Mouse (Mus musculus): ENCODE measurements at regions not wholly inside any gene's neighbourhood (a gene's known extent, or its start where the extent isn't known, plus 50 kb on each side); places are given as distances from the start of the nearest gene placed in this dataset.

- TF ChIP-seq HCFC1 (IDR thresholded peaks at IDR 0.05; ENCODE audit: low read depth, low read length) = no peak
- TF ChIP-seq CHD1 (IDR thresholded peaks at IDR 0.05; ENCODE audit: low read depth, low read length) = no peak
- TF ChIP-seq MEF2A (IDR thresholded peaks at IDR 0.05; ENCODE audit: borderline replicate concordance, low read depth, low read length) = no peak
- no peak for TF ChIP-seq ZC3H11A (IDR thresholded peaks at IDR 0.05; ENCODE audit: low read depth, low read length)
- no peak for TF ChIP-seq TBP (conservative IDR thresholded peaks at IDR 0.05; ENCODE audit: low read depth, low read length)
- no peak overlapping the region for H3K27ac ChIP-seq (ENCODE audit: insufficient read depth, low read depth)
- dilution Hi-C loops (cut with MboI; ENCODE audit: extremely low pct_ligation_motif_present, extremely low pct_unique_long_range_greater_than_20kb, low sequenced_read_pairs) (no loop called here), in situ Hi-C loops (cut with MboI; ENCODE audit: low pct_ligation_motif_present, low pct_unique_long_range_greater_than_20kb, low sequenced_read_pairs) (no loop called here)
- H3K36me3 ChIP-seq (replicated peaks in 1 of 2; ENCODE audit: control insufficient read depth in 1 of 2, insufficient read depth in 1 of 2, low read length in 1 of 2) = no peaks in the 10 kb centered on the region
- H3K79me2 ChIP-seq (replicated peaks; ENCODE audit: control insufficient read depth, extremely low read depth, insufficient read depth, poor library complexity, severe bottlenecking) = no peaks in the 10 kb centered on the region
- no peak for DNase-seq (ENCODE audit: extremely low read depth)
- no peak overlapping the region for H3K9ac ChIP-seq (ENCODE audit: insufficient read depth, low read depth)
- H3K4me2 ChIP-seq (ENCODE audit: insufficient read depth, low read depth, poor library complexity, severe bottlenecking) = no peak overlapping the region
- peaks cover 81% of the 10 kb centered on the region for H3K9me3 ChIP-seq (replicated peaks; ENCODE audit: low read length)
- H3K4me3 ChIP-seq (replicated peaks in 1 of 3; ENCODE audit: low read depth in 2 of 3, low read length in 2 of 3, poor library complexity in 1 of 3) = no peak overlapping the region
- no peaks in the 10 kb centered on the region for H3K27me3 ChIP-seq (replicated peaks)
- no peaks in the 10 kb centered on the region for H3K4me1 ChIP-seq (ENCODE audit: control insufficient read depth in 1 of 2, insufficient read depth in 2 of 2)
Observed at GRCm38 (mm10) chr3:28183061-28183762, 79.8 kb upstream of the Tnik start.

GRCm38 (mm10) chr3:28185518-28185917 lies 77.5 kb upstream of the Tnik start:
- no peak for DNase-seq (ENCODE audit: extremely low read depth)
- H3K9ac ChIP-seq (ENCODE audit: insufficient read depth, low read depth) = no peak overlapping the region
- no peak overlapping the region for H3K4me3 ChIP-seq (replicated peaks in 1 of 3; ENCODE audit: low read depth in 2 of 3, low read length in 2 of 3, poor library complexity in 1 of 3)
- H3K4me1 ChIP-seq (ENCODE audit: control insufficient read depth in 1 of 2, insufficient read depth in 2 of 2) = no peaks in the 10 kb centered on the region
- TF ChIP-seq PAX5 (IDR thresholded peaks at IDR 0.05; ENCODE audit: low read length) (no peak), JUN (IDR thresholded peaks at IDR 0.05; ENCODE audit: insufficient read depth, low read depth, low read length) (no peak), JUND (conservative IDR thresholded peaks at IDR 0.05; ENCODE audit: low read depth, low read length) (no peak), IRF4 (IDR thresholded peaks at IDR 0.05; ENCODE audit: low read depth, low read length) (no peak), USF2 (conservative IDR thresholded peaks at IDR 0.05; ENCODE audit: low read depth, low read length) (no peak), RCOR1 (conservative IDR thresholded peaks at IDR 0.05; ENCODE audit: low read depth, low read length) (no peak), POLR2AphosphoS2 (IDR thresholded peaks at IDR 0.05; ENCODE audit: low read depth, low read length) (no peak)
- no peak overlapping the region for H3K4me2 ChIP-seq (ENCODE audit: insufficient read depth, low read depth, poor library complexity, severe bottlenecking)
- H3K79me2 ChIP-seq (replicated peaks; ENCODE audit: control insufficient read depth, extremely low read depth, insufficient read depth, poor library complexity, severe bottlenecking) = no peaks in the 10 kb centered on the region
- H3K36me3 ChIP-seq (replicated peaks in 1 of 2; ENCODE audit: control insufficient read depth in 1 of 2, insufficient read depth in 1 of 2, low read length in 1 of 2) = no peaks in the 10 kb centered on the region
- H3K27ac ChIP-seq (ENCODE audit: insufficient read depth, low read depth) = no peak overlapping the region
- peaks cover 78% of the 10 kb centered on the region for H3K9me3 ChIP-seq (replicated peaks; ENCODE audit: low read length)
- H3K27me3 ChIP-seq (replicated peaks) = no peaks in the 10 kb centered on the region
- in situ Hi-C loops (cut with MboI; ENCODE audit: low pct_ligation_motif_present, low pct_unique_long_range_greater_than_20kb, low sequenced_read_pairs) (no loop called here), dilution Hi-C loops (cut with MboI; ENCODE audit: extremely low pct_ligation_motif_present, extremely low pct_unique_long_range_greater_than_20kb, low sequenced_read_pairs) (no loop called here)

GRCm38 (mm10) chr3:28185918-28186317 lies 77.1 kb upstream of the Tnik start:
- no peak overlapping the region for H3K4me2 ChIP-seq (ENCODE audit: insufficient read depth, low read depth, poor library complexity, severe bottlenecking)
- H3K36me3 ChIP-seq (replicated peaks in 1 of 2; ENCODE audit: control insufficient read depth in 1 of 2, insufficient read depth in 1 of 2, low read length in 1 of 2) = no peaks in the 10 kb centered on the region
- no peaks in the 10 kb centered on the region for H3K27me3 ChIP-seq (replicated peaks)
- dilution Hi-C loops (cut with MboI; ENCODE audit: extremely low pct_ligation_motif_present, extremely low pct_unique_long_range_greater_than_20kb, low sequenced_read_pairs) (no loop called here), in situ Hi-C loops (cut with MboI; ENCODE audit: low pct_ligation_motif_present, low pct_unique_long_range_greater_than_20kb, low sequenced_read_pairs) (no loop called here)
- peaks cover 75% of the 10 kb centered on the region for H3K9me3 ChIP-seq (replicated peaks; ENCODE audit: low read length)
- no peak overlapping the region for H3K27ac ChIP-seq (ENCODE audit: insufficient read depth, low read depth)
- no peak for TF ChIP-seq EP300 (IDR thresholded peaks at IDR 0.05; ENCODE audit: low read length)
- TF ChIP-seq JUND (conservative IDR thresholded peaks at IDR 0.05; ENCODE audit: low read depth, low read length) = no peak
- no peak for TF ChIP-seq CHD1 (IDR thresholded peaks at IDR 0.05; ENCODE audit: low read depth, low read length)
- H3K4me3 ChIP-seq (replicated peaks in 1 of 3; ENCODE audit: low read depth in 2 of 3, low read length in 2 of 3, poor library complexity in 1 of 3) = no peak overlapping the region
- DNase-seq (ENCODE audit: extremely low read depth) = no peak
- H3K4me1 ChIP-seq (ENCODE audit: control insufficient read depth in 1 of 2, insufficient read depth in 2 of 2) = no peaks in the 10 kb centered on the region
- no peaks in the 10 kb centered on the region for H3K79me2 ChIP-seq (replicated peaks; ENCODE audit: control insufficient read depth, extremely low read depth, insufficient read depth, poor library complexity, severe bottlenecking)
- no peak overlapping the region for H3K9ac ChIP-seq (ENCODE audit: insufficient read depth, low read depth)

Data from CH12.LX (cell line).